Mouse (Mus musculus) small intestine, adult 2 months (tissue): ENCODE results near the gene Tex2. TPM values are rescaled to one million over a fixed set of nuclear protein-coding genes. Genes with fewer than 3 reads are reported as not detected.

Experiments used
- H3K27ac ChIP-seq: fragments of 200-500 bp; 2 replicates; pipeline ENCODE4 v1.5.1; 2012; ENCODE audit warnings: low read depth, low read length, control low read depth, inconsistent platforms; ENCODE audit not compliant: insufficient read depth
- H3K27me3 ChIP-seq: fragments of 200-500 bp; 2 replicates; pipeline ENCODE4 v1.6.1; 2012; ENCODE audit warnings: mild to moderate bottlenecking, moderate library complexity, low read length, inconsistent platforms; ENCODE audit not compliant: control insufficient read depth, insufficient read depth
- H3K36me3 ChIP-seq: fragments of 200-500 bp; 2 replicates; pipeline ENCODE4 v1.6.1; 2012; ENCODE audit warnings: mild to moderate bottlenecking, low read length, control low read depth, inconsistent platforms; ENCODE audit not compliant: control insufficient read depth, insufficient read depth
- H3K4me1 ChIP-seq: fragments of 200-500 bp; 2 replicates; pipeline ENCODE4 v1.6.1; 2012; ENCODE audit warnings: low read length, inconsistent platforms, mixed read lengths; ENCODE audit not compliant: control insufficient read depth, insufficient read depth, insufficient read length
- H3K4me3 ChIP-seq: fragments of 200-500 bp; 2 replicates; pipeline ENCODE4 v1.5.1; 2012; ENCODE audit warnings: low read depth, mild to moderate bottlenecking, control low read depth, inconsistent platforms, low read length, moderate library complexity
- CTCF ChIP-seq: fragments of 200-500 bp; IDR thresholded peaks from 2 replicates; pipeline ENCODE4 v1.5.1; 2012; ENCODE audit warnings: low read depth, mild to moderate bottlenecking, control low read depth, inconsistent platforms, low read length, moderate library complexity, mixed read lengths; ENCODE audit not compliant: insufficient replicate concordance, insufficient read length; ENCODE audit errors: extremely low read depth
- POLR2A ChIP-seq: fragments of 200-500 bp; IDR thresholded peaks from 2 replicates; pipeline ENCODE4 v1.6.1; 2012; ENCODE audit warnings: low read depth, mild to moderate bottlenecking, control low read depth, inconsistent platforms, low read length, moderate library complexity
- WGBS: fragments of 180-500 bp; shearing (Covaris S2); methylation state at CpG from one replicate; pipeline ENCODE4 v1.1.7; 2018; 5-methylcytosine and 5-hydroxymethylcytosine counted together
- polyA plus RNA-seq: library from polyadenylated mRNA; depleted of rRNA; stranded (reverse); fragments of >200 nt; gene quantifications from 2 replicates; pipeline ENCODE4 v1.2.3, GENCODE M21; 2012

Tex2 gene
- polyA plus RNA-seq, 1 experiment: 9.7 TPM

DNA sequence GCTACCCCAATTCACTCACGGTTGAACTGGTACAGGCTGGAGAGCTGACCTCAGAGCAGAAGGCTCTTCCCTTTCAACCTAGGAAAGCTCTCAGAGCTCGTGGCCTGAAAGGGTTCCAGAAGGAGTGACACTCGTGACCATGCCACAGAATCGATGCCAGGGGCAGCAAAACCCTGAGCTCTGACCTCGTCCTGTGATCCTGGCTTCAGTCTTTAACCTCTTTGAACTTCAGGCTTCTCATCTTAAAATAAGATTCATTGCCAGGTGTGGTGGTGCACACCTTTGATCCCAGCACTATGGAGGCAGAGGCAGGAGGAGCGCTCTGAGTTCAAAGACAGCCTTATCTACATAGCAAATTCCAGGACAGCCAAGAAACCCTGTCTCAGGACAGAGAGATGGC lies 5.9 kb downstream of the Tex2 start:
- Histone ChIP-seq H3K4me3 (no peak overlapping the region), H3K36me3 (0 out of 2 replicates have a peak, but pooled peaks cover 1% of the 10 kb centered on the region), H3K27me3 (no peaks in the 10 kb centered on the region), H3K27ac (peak overlapping the region; percentile 9; the same call in 1 of the 2 replicates), H3K4me1 (peaks cover 9% of the 10 kb centered on the region; the same call in 1 of the 2 replicates)
- WGBS: 58% methylated on average over 6 of the region's 6 CpGs
- TF ChIP-seq POLR2A (no peak), CTCF (no peak)

DNA sequence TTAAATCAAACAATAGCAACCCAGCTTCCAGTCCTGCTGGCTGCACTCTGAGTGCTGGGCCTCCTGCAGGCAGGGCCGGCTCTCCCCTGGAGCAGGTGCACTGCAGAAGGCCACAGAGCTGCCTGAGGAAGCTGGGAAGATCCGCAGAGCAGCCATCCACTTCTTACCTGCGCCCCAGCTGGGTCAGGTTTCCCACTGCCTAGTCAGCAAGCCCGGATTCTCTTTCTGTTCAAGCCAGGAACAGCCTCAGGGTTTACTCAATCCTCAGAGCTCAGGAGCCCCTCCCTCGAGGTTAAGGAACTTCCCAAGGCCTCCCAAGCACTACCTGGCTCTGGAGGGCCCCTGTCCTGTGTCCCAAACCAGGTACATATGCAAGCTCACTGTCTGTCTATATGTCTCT lies 7.2 kb downstream of the Tex2 start:
- Histone ChIP-seq H3K36me3 (0 out of 2 replicates have a peak, but pooled peaks cover 1% of the 10 kb centered on the region), H3K27ac (no peak overlapping the region), H3K4me3 (no peak overlapping the region), H3K4me1 (peaks cover 7% of the 10 kb centered on the region; the same call in 1 of the 2 replicates), H3K27me3 (no peaks in the 10 kb centered on the region)
- TF ChIP-seq POLR2A: no peak
- no peak for TF ChIP-seq CTCF
- WGBS: 56% methylated on average over 5 of the region's 5 CpGs

DNA sequence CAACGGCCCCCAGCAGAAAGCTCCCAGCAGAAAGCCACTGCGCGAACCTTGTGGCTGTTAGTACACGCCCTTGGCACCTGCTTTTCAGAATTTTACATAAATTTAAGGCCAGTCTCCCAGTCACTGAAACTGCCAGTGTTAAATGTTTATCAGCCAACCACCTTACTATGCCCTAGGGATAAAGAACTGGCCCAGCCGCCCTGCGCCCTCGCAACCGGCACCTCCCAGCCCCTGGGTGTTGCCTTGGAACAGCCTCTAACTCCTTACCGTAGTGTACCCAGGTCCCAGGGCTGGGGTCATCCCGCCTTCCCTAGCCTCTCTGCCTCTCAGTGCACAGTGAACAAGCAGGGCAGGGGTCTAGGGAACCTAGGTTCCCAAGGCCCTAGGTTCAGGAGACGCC lies 10.0 kb downstream of the Tex2 start:
- Histone ChIP-seq H3K4me3 (no peak overlapping the region), H3K27ac (no peak overlapping the region), H3K4me1 (peaks cover 5% of the 10 kb centered on the region; the same call in 1 of the 2 replicates), H3K27me3 (no peaks in the 10 kb centered on the region), H3K36me3 (0 out of 2 replicates have a peak, but pooled peaks cover 1% of the 10 kb centered on the region)
- 80% methylated on average over 11 of the region's 11 CpGs for WGBS
- TF ChIP-seq CTCF: no peak
- no peak for TF ChIP-seq POLR2A

DNA sequence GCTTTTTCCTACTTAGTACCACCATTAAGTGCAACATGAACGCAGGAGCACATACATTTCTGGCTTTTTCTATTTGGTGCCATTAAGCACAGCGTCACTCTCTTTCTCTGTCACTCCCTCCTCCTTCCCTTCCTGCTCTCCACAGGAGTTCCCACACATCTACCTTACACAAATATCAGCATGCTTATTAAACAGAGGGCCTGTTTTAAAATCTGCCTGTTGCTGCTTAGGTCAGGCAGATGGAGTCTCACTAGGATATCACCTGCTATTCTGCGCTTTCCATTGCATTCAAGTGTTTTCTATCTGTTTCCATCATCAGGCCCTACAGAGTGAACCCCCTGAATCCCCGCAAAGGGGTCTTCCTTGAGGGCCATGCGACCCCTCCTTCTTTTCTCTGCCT lies 13.1 kb downstream of the Tex2 start:
- H3K4me1 ChIP-seq: peaks cover 5% of the 10 kb centered on the region; the same call in 1 of the 2 replicates
- H3K36me3 ChIP-seq: 0 out of 2 replicates have a peak, but pooled peaks cover 1% of the 10 kb centered on the region
- WGBS: 89% methylated on average over 5 of the region's 5 CpGs
- no peak for TF ChIP-seq POLR2A
- TF ChIP-seq CTCF: no peak
- no peaks in the 10 kb centered on the region for H3K27me3 ChIP-seq
- H3K27ac ChIP-seq: no peak overlapping the region
- H3K4me3 ChIP-seq: no peak overlapping the region

DNA sequence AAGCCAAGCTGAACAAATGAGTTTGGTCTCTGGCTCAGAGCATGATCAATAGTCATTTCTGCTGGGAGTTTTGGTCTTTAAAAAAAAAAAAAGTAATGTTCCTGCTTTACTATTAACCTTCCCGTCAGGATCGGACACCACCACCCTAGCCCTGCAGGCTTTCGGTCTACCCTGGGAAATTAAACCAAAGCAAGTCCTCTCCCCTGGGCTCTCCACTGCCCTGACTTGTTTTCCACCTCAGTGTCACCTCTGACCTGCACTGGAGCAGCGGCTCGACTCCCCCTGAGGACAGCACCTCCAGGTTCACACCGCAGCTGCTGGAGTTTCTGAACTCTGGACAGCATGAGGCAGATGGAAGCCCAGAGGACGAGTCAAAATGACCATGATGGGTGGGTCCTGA lies 13.9 kb downstream of the Tex2 start:
- Histone ChIP-seq H3K27me3 (no peaks in the 10 kb centered on the region), H3K27ac (no peak overlapping the region), H3K4me3 (no peak overlapping the region), H3K36me3 (no peaks in the 10 kb centered on the region), H3K4me1 (peaks cover 5% of the 10 kb centered on the region; the same call in 1 of the 2 replicates)
- TF ChIP-seq POLR2A (no peak), CTCF (no peak)
- WGBS: 83% methylated on average over 7 of the region's 7 CpGs

DNA sequence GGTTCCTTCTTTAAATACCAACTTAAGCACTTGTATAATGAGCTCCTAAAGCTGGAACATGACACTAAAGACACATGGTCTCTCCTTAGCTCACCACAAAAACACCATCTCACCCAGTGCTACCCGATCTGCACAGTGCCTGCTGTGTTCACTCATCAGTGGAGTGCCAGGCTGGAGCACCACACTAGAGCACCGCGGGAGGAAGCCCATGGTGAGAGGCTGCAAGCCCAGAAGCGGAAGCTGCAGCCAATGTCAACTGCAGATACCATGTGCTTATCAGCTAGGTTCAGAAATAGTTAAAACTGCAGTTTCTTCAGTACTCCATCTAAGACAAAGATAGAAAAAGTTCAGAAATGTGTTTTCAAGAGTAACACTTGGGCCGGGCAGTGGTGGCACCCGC lies 14.9 kb downstream of the Tex2 start:
- TF ChIP-seq CTCF: no peak
- TF ChIP-seq POLR2A: no peak
- Histone ChIP-seq H3K27me3 (no peaks in the 10 kb centered on the region), H3K27ac (no peak overlapping the region), H3K4me3 (no peak overlapping the region), H3K36me3 (no peaks in the 10 kb centered on the region), H3K4me1 (peaks cover 5% of the 10 kb centered on the region; the same call in 1 of the 2 replicates)
- WGBS: 73% methylated on average over 6 of the region's 6 CpGs

DNA sequence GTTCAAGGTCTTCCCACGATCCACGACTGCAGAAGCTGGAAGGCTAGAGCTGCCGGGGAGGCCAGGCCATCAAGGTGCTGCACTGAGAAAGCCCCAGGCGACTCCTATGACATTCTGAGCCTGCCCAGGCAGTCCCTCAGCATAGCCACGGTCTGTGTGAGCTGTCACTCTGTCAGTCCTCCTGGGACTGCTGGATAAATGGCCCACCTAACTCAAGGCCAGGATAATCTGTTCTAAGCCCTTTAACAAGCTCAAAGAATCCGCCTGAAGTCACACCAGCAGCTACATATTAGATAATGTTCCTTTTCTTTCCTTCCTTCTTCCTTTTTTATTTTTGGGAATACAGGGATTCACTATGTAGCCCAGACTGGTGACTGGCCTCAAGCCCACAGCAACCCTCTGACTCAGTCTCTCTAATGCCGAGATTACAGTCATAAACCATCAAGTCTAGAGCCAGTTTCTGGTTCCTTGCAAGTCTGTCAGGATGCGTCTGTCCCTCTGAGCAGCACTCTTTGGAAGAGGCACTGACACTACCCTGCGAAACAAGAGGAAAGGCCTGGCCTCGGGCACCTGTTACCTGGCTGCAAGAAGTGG lies 15.4 kb downstream of the Tex2 start:
- 81% methylated on average over 10 of the region's 10 CpGs for WGBS

More for the DNA sequence above, 15.4 kb downstream of the Tex2 start:
- Histone ChIP-seq H3K4me1 (peaks cover 3% of the 10 kb centered on the region; the same call in 1 of the 2 replicates), H3K27me3 (no peaks in the 10 kb centered on the region), H3K27ac (no peak overlapping the region), H3K36me3 (no peaks in the 10 kb centered on the region), H3K4me3 (no peak overlapping the region)
- TF ChIP-seq POLR2A: no peak
- no peak for TF ChIP-seq CTCF
